ENCODE assay signal across 12 mouse cellular contexts in genomic region chr3:85362883-85363282, GRCm38 (mm10).
DNase-seq lines count a peak whose midpoint lies in the region; ATAC-seq lines count a peak whose summit lies in the region.
"Had no signal": no experiment of that assay in that cellular context is flagged by ENCODE, and none has a peak within 500 bp of the region (broad histone marks: within the 10 kb centered on the region; RNA-seq: fewer than 3 reads in every experiment).

No protein-coding gene starts in this region.

- H3K27ac ChIP-seq in heart, embryonic 10.5 days = no peak overlapping the region
- no peak overlapping the region for H3K27ac ChIP-seq in embryonic facial prominence, embryonic 13.5 days
- H3K27ac ChIP-seq: hindbrain, embryonic 15.5 days; kidney, postnatal 0 days; liver, embryonic 12.5 days had no signal

- H3K9me3 ChIP-seq in heart, embryonic 10.5 days = no peaks in the 10 kb centered on the region
- no peaks in the 10 kb centered on the region for H3K9me3 ChIP-seq in embryonic facial prominence, embryonic 13.5 days
- H3K9me3 ChIP-seq: hindbrain, embryonic 15.5 days; liver, embryonic 12.5 days had no signal

- DNase-seq in heart, adult 9 months (ENCODE audit: low spot score in 2 of 2) = peak; percentile 13 to 44
- no peak for DNase-seq in heart, embryonic 10.5 days (ENCODE audit: low spot score)
- peak; percentile 5 for DNase-seq in retina, postnatal 7 days (ENCODE audit: low read depth, low spot score)
- no peak for DNase-seq in retina, embryonic 14.5 days (ENCODE audit: low spot score)
- no peak for DNase-seq in right cerebral cortex, postnatal 10 days (ENCODE audit: low spot score in 2 of 2)
- DNase-seq in left cerebral cortex, postnatal 10 days (ENCODE audit: extremely low spot score in 1 of 2, low spot score in 2 of 2) = no peak
- DNase-seq: adrenal gland, adult 8-10 months had no signal

- intact Hi-C loops in left cerebral cortex, postnatal 10 days (cut with DNase I) = no loop called here

- H3K4me3 ChIP-seq in heart, embryonic 10.5 days = no peak overlapping the region
- no peak overlapping the region for H3K4me3 ChIP-seq in embryonic facial prominence, embryonic 13.5 days
- H3K4me3 ChIP-seq: hindbrain, embryonic 15.5 days; liver, embryonic 12.5 days had no signal

- no peak overlapping the region for H3K9ac ChIP-seq in embryonic facial prominence, embryonic 13.5 days
- H3K9ac ChIP-seq: hindbrain, embryonic 15.5 days; liver, embryonic 12.5 days had no signal

- ATAC-seq in embryonic facial prominence, embryonic 13.5 days (ENCODE audit: insufficient number of reproducible peaks, insufficient read depth, low FRiP score, low TSS enrichment, low read depth) = 0 out of 2 replicates have a peak, but pooled peaks have one; percentile 52
- ATAC-seq: liver, embryonic 12.5 days had no signal

- no peaks in the 10 kb centered on the region for H3K36me3 ChIP-seq in heart, embryonic 10.5 days
- H3K36me3 ChIP-seq in embryonic facial prominence, embryonic 13.5 days = no peaks in the 10 kb centered on the region
- H3K36me3 ChIP-seq: hindbrain, embryonic 15.5 days; liver, embryonic 12.5 days had no signal

- peaks cover 12% of the 10 kb centered on the region; the same call in 1 of the 2 replicates for H3K4me1 ChIP-seq in heart, embryonic 10.5 days
- no peaks in the 10 kb centered on the region for H3K4me1 ChIP-seq in embryonic facial prominence, embryonic 13.5 days
- H3K4me1 ChIP-seq: hindbrain, embryonic 15.5 days; liver, embryonic 12.5 days had no signal

- H3K27me3 ChIP-seq in heart, embryonic 10.5 days (ENCODE audit: insufficient read depth, poor library complexity, severe bottlenecking) = no peaks in the 10 kb centered on the region
- H3K27me3 ChIP-seq in embryonic facial prominence, embryonic 13.5 days = no peaks in the 10 kb centered on the region
- H3K27me3 ChIP-seq: CH12.LX; hindbrain, embryonic 15.5 days; liver, embryonic 12.5 days had no signal

- H3K4me2 ChIP-seq in embryonic facial prominence, embryonic 13.5 days = no peak overlapping the region
- H3K4me2 ChIP-seq: hindbrain, embryonic 15.5 days; liver, embryonic 12.5 days had no signal

- WGBS in heart, embryonic 10.5 days = 70% methylated on average over 7 of the region's 7 CpGs
- WGBS in embryonic facial prominence, embryonic 13.5 days = 69% methylated on average over 7 of the region's 7 CpGs

Comparison
In these comparisons a context has a peak if more than half of its experiments do, and no peak if none do; other contexts are left out.
1. DNase-seq: peak in heart, adult 9 months (2 of 2) and retina, postnatal 7 days (single experiment); none in heart, embryonic 10.5 days (single experiment), retina, embryonic 14.5 days (single experiment), right cerebral cortex, postnatal 10 days (0 of 2) and left cerebral cortex, postnatal 10 days (0 of 2).